Mouse (Mus musculus) CH12.LX (cell line): ENCODE results near the gene Smyd4. TPM values are rescaled to one million over a fixed set of nuclear protein-coding genes. Genes with fewer than 3 reads are reported as not detected.

ENCODE experiments used
- DNase-seq: peaks from one replicate; pipeline ENCODE4 v3.0.0-alpha.2; 2013; ENCODE audit errors: extremely low read depth
- H3K27ac ChIP-seq: 2 replicates; pipeline ENCODE4 v1.5.1; 2012; ENCODE audit warnings: low read depth, mild to moderate bottlenecking, control low read depth, moderate library complexity; ENCODE audit not compliant: insufficient read depth
- H3K27me3 ChIP-seq: replicated peaks from 2 replicates; pipeline ENCODE3; 2012; ENCODE audit warnings: inconsistent platforms
- H3K36me3 ChIP-seq, 2 experiments: replicated peaks in 1 of 2; 2 replicates each; pipeline versions ENCODE3 to v1.6.1; 2012; ENCODE audit warnings: inconsistent platforms in 1 of 2, low read length in 1 of 2, mild to moderate bottlenecking in 1 of 2, mixed read lengths in 1 of 2, moderate library complexity in 1 of 2; ENCODE audit not compliant: control insufficient read depth in 1 of 2, insufficient read depth in 1 of 2
- H3K4me1 ChIP-seq, 2 experiments: 2 replicates each; pipeline ENCODE4 v1.6.1; 2012; ENCODE audit warnings: inconsistent platforms in 1 of 2, moderate library complexity in 1 of 2; ENCODE audit not compliant: insufficient read depth in 2 of 2, control insufficient read depth in 1 of 2
- H3K4me2 ChIP-seq: 2 replicates; pipeline ENCODE4 v1.6.1; 2012; ENCODE audit warnings: low read depth, mild to moderate bottlenecking, control low read depth; ENCODE audit not compliant: poor library complexity, insufficient read depth, severe bottlenecking
- H3K4me3 ChIP-seq, 3 experiments: fragments of 150-350 bp in 1 of 3; sonication (generic) in 1 of 3; replicated peaks in 1 of 3; 2 replicates each; pipeline versions ENCODE3 to v1.5.1; 2011 to 2012; ENCODE audit warnings: low read depth in 2 of 3, low read length in 2 of 3, mild to moderate bottlenecking in 2 of 3, moderate library complexity in 2 of 3, control low read depth in 1 of 3, improper control_type of control experiment in 1 of 3, inconsistent platforms in 1 of 3, mixed read lengths in 1 of 3; ENCODE audit not compliant: poor library complexity in 1 of 3
- H3K79me2 ChIP-seq: replicated peaks from 2 replicates; pipeline ENCODE4 v1.6.1; 2012; ENCODE audit warnings: mild to moderate bottlenecking, moderate library complexity; ENCODE audit not compliant: control insufficient read depth, poor library complexity, insufficient read depth, severe bottlenecking; ENCODE audit errors: extremely low read depth
- H3K9ac ChIP-seq: 2 replicates; pipeline ENCODE4 v1.6.1; 2012; ENCODE audit warnings: low read depth, mild to moderate bottlenecking, control low read depth, moderate library complexity; ENCODE audit not compliant: insufficient read depth
- H3K9me3 ChIP-seq: replicated peaks from 2 replicates; pipeline ENCODE3; 2012; ENCODE audit warnings: low read length, inconsistent platforms, mixed read lengths
- BHLHE40 ChIP-seq: IDR thresholded peaks from 2 replicates; pipeline ENCODE4 v1.6.1; 2011; ENCODE audit warnings: mild to moderate bottlenecking, low read depth, low read length, improper control_type of control experiment
- E2F4 ChIP-seq: IDR thresholded peaks from 2 replicates; pipeline ENCODE4 v1.6.1; 2011; ENCODE audit warnings: low read depth, low read length, improper control_type of control experiment; ENCODE audit not compliant: insufficient replicate concordance
- ETS1 ChIP-seq: conservative IDR thresholded peaks from 2 replicates; pipeline ENCODE4 v1.6.1; 2012; ENCODE audit warnings: low read depth, mild to moderate bottlenecking, inconsistent platforms, low read length, improper control_type of control experiment, moderate library complexity
- GABPA ChIP-seq: IDR thresholded peaks from 2 replicates; pipeline ENCODE4 v1.6.1; 2012; ENCODE audit warnings: low read depth, low read length, improper control_type of control experiment, inconsistent platforms; ENCODE audit not compliant: insufficient replicate concordance
- HCFC1 ChIP-seq: IDR thresholded peaks from 2 replicates; pipeline ENCODE4 v1.6.1; 2012; ENCODE audit warnings: low read depth, mild to moderate bottlenecking, inconsistent platforms, low read length, improper control_type of control experiment
- IRF4 ChIP-seq: IDR thresholded peaks from 2 replicates; pipeline ENCODE4 v1.6.1; 2014; ENCODE audit warnings: low read depth, mild to moderate bottlenecking, inconsistent platforms, low read length, improper control_type of control experiment
- JUN ChIP-seq: IDR thresholded peaks from 2 replicates; pipeline ENCODE4 v1.6.1; 2011; ENCODE audit warnings: low read depth, mild to moderate bottlenecking, low read length, improper control_type of control experiment, moderate library complexity; ENCODE audit not compliant: insufficient read depth
- MAFK ChIP-seq: IDR thresholded peaks from 2 replicates; pipeline ENCODE4 v1.6.1; 2011; ENCODE audit warnings: low read length, improper control_type of control experiment; ENCODE audit not compliant: insufficient replicate concordance
- MAZ ChIP-seq: IDR thresholded peaks from 2 replicates; pipeline ENCODE4 v1.6.1; 2012; ENCODE audit warnings: low read depth, mild to moderate bottlenecking, inconsistent platforms, low read length, improper control_type of control experiment, moderate library complexity
- MXI1 ChIP-seq: IDR thresholded peaks from 2 replicates; pipeline ENCODE4 v1.6.1; 2011; ENCODE audit warnings: mild to moderate bottlenecking, low read depth, low read length, improper control_type of control experiment
- MYC ChIP-seq: IDR thresholded peaks from 2 replicates; pipeline ENCODE4 v1.6.1; 2011; ENCODE audit warnings: low read depth, mild to moderate bottlenecking, improper control_type of control experiment, low read length
- NELFE ChIP-seq: IDR thresholded peaks from 2 replicates; pipeline ENCODE4 v1.6.1; 2011; ENCODE audit warnings: low read depth, low read length, improper control_type of control experiment
- POLR2A ChIP-seq: IDR thresholded peaks from 2 replicates; pipeline ENCODE4 v1.6.1; 2011; ENCODE audit warnings: low read depth, mild to moderate bottlenecking, improper control_type of control experiment, low read length
- RAD21 ChIP-seq: IDR thresholded peaks from 2 replicates; pipeline ENCODE4 v1.6.1; 2011; ENCODE audit warnings: low read depth, mild to moderate bottlenecking, low read length, improper control_type of control experiment, moderate library complexity
- TBP ChIP-seq: conservative IDR thresholded peaks from 2 replicates; pipeline ENCODE4 v1.6.1; 2011; ENCODE audit warnings: low read depth, low read length, improper control_type of control experiment
- TCF12 ChIP-seq: IDR thresholded peaks from 2 replicates; pipeline ENCODE4 v1.6.1; 2014; ENCODE audit warnings: low read depth, mild to moderate bottlenecking, inconsistent platforms, low read length, improper control_type of control experiment
- ZC3H11A ChIP-seq: IDR thresholded peaks from 2 replicates; pipeline ENCODE4 v1.6.1; 2012; ENCODE audit warnings: low read depth, mild to moderate bottlenecking, inconsistent platforms, low read length, improper control_type of control experiment
- ZKSCAN1 ChIP-seq: IDR thresholded peaks from 2 replicates; pipeline ENCODE4 v1.6.1; 2012; ENCODE audit warnings: low read depth, inconsistent platforms, low read length, improper control_type of control experiment, borderline replicate concordance
- dilution Hi-C: fragments of 300-500 bp; cut with MboI; formaldehyde crosslinking; loops from 2 replicates; pipeline ENCODE4 v1.14.3; 2020; ENCODE audit warnings: low sequenced_read_pairs; ENCODE audit not compliant: extremely low pct_unique_long_range_greater_than_20kb, extremely low pct_ligation_motif_present
- in situ Hi-C: fragments of 300-500 bp; cut with MboI; formaldehyde crosslinking; loops from 3 replicates; pipeline ENCODE4 v1.14.3; 2019; ENCODE audit warnings: low sequenced_read_pairs, low pct_ligation_motif_present, low pct_unique_long_range_greater_than_20kb, mixed read lengths
- polyA plus RNA-seq: library from polyadenylated mRNA; unstranded; fragments of >175 nt; gene quantifications from 2 replicates; pipeline ENCODE4 v1.2.1, GENCODE M21; 2012; ENCODE audit warnings: low read depth; ENCODE audit not compliant: insufficient read length
- total RNA-seq, 2 experiments: library from RNA; depleted of rRNA; stranded (reverse); fragments of 300-350 nt in 1 of 2; fragments of >200 nt in 1 of 2; gene quantifications; 2 replicates each; pipeline ENCODE4 v1.2.3; 2012 to 2014

Gene Smyd4
- total and polyA plus RNA-seq, 3 experiments, result 11.8 to 15.4 (median 13.9) TPM

DNA sequence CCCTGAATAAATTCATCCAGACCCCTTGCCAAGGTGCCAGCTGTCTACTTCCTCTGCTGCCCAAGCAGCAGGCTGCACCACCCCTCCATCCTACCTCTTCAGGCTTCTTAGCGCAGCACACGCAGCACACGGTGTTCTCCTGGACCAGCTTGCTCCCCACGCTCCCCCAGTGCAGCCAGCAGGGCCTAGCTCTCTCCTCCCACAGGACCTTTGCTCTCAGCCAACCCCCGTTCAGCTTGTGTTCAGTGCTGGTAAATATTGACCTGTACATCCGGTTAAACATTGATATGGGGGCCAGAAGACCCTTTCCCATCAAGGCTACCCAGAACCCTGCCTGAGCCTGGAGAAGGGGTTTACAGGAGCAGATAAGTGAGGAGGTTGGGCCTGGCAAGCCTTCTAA lies 91.1 kb downstream of the Smyd4 start, which contains the start of gene Serpinf2:
Gene Serpinf2, minus strand, starts transcription at position 229 of the 400 bp plus-strand sequence.
- dilution Hi-C loops, result no loop called here
- Histone ChIP-seq H3K4me3 (no peak within 1 kb of the TSS), H3K9ac (no peak within 1 kb of the TSS), H3K36me3 (peaks cover 24 to 38% of the 10 kb centered on the region in 2 experiments), H3K4me2 (no peak within 1 kb of the TSS), H3K4me1 (peaks cover 8 to 17% of the 10 kb centered on the region in 2 experiments; a peak in 3 of 4 replicates), H3K9me3 (peaks cover 6% of the 10 kb centered on the region), H3K79me2 (no peaks in the 10 kb centered on the region), H3K27ac (no peak within 1 kb of the TSS), H3K27me3 (no peaks in the 10 kb centered on the region)
- in situ Hi-C loops, result no loop called here
- DNase-seq, result no peak
- no peak for TF ChIP-seq GABPA
- no peak for TF ChIP-seq NELFE
- TF ChIP-seq MXI1, result no peak
- no peak for TF ChIP-seq BHLHE40
- no peak for TF ChIP-seq ETS1
- no peak for TF ChIP-seq MYC
- TF ChIP-seq TBP, result no peak
- TF ChIP-seq RAD21, result no peak
- TF ChIP-seq ZKSCAN1, result no peak
- no peak for TF ChIP-seq IRF4
- no peak for TF ChIP-seq JUN
- TF ChIP-seq MAFK, result no peak

DNA sequence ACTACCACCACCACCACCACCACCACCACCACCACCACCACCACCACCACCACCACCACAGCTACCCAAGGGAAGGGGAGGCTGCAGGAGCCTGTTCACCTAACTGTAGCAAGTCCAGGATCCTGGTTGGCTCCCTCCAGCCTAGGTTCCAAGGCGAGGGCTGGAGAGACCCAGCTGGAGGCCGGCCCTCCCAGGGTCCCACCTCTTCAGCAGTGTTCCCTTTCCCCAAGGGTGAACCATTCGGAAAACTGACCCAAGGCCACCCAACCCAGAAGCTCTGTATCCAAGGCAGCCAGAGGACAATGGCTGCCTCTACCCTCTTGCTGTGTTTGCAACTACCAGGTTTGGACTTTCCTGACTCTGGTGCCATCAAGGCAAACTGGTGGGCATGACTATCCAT lies 91.7 kb downstream of the Smyd4 start:
- in situ Hi-C loops, result no loop called here
- Histone ChIP-seq H3K36me3 (peaks cover 30 to 44% of the 10 kb centered on the region in 2 experiments), H3K4me1 (peaks cover 8 to 17% of the 10 kb centered on the region in 2 experiments; a peak in 3 of 4 replicates), H3K9ac (no peak overlapping the region), H3K27me3 (no peaks in the 10 kb centered on the region), H3K4me2 (no peak overlapping the region), H3K27ac (no peak overlapping the region), H3K4me3 (no peak overlapping the region), H3K9me3 (peaks cover 2% of the 10 kb centered on the region), H3K79me2 (no peaks in the 10 kb centered on the region)
- DNase-seq, result no peak
- TF ChIP-seq ETS1 (no peak), IRF4 (no peak), POLR2A (no peak), MXI1 (no peak), TCF12 (no peak), RAD21 (no peak), MAZ (no peak), JUN (no peak), MYC (no peak), HCFC1 (no peak), ZC3H11A (no peak), E2F4 (no peak)
- dilution Hi-C loops, result no loop called here
